Mouse (Mus musculus) left cerebral cortex, postnatal 25 days (tissue): ENCODE results near the gene Ppp1r9b. TPM values are rescaled to one million over a fixed set of nuclear protein-coding genes. Genes with fewer than 3 reads are reported as not detected.
"Not testable (repeated sequence)": the region's sequence is repeated elsewhere in the genome, so short reads cannot be mapped to it uniquely, and the experiment has no call there.

Experiments
- DNase-seq, 2 experiments: peaks; one replicate each; pipeline ENCODE4 v3.0.0; 2022; ENCODE audit warnings: low spot score in 2 of 2, mixed read lengths in 1 of 2
- intact Hi-C: fragments of 180-260 bp; cut with DNase I; formaldehyde crosslinking; loops from one replicate; pipeline ENCODE4 v1.15.1; 2025
- total RNA-seq, 2 experiments: library from RNA; stranded (reverse); gene quantifications; 2 replicates each; pipeline ENCODE4 v1.2.3; 2021

The Ppp1r9b gene
- total RNA-seq, 2 experiments from 2014 or later, result 675 to 703 TPM

DNA sequence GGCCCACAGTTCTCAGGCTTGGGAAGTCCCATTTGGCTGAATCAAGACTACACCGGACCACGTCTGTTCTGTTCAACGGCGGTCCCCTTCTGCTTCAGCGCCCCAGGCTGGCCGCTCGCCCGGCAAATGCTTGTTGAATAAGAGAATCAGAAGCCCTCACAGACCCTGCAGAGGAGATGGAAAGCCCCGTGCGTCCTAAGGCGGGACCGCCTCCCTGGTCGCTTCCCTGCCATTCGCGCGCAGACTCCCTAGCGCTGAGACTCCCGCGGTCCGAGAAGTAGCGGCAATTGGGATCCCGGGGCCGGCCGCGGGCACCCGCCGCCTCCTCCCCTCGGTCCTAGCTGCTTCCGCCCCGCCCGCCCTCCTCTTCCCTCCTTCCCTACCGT lies 18.8 kb downstream of the Ppp1r9b start, which contains the start of gene Samd14:
TSS of gene Samd14 (plus strand) at position 251 of the 386 bp plus-strand sequence.
- intact Hi-C loops, result no loop called here
- peak; percentile 51 to 75 for DNase-seq

DNA sequence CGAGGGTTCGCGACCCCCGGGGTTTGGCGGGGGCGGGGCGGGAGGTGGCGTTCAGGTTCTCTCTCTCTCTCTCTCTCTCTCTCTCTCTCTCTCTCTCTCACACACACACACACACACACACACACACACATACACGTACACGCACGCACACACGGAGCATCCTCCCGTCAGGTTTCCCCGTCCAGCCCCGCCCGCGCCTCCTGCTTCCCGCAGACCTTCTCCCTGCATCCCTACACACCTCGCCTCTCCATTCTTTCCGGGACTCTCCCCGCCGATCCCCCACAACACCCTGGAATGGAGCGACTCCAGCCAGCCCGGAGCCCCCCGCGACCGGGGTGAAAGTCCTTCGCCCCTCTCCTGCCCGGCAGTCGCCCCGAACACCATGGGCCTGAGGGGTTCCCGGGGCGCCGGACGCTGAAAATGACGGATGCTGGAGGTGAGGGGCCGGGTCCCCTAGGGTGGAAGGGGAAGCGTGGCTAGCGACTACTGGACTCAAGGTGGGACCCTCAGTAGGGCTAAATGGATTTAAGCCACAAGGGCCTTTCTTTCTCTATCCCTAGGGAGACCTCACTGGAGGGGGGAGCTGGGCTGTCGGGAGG lies 19.4 kb downstream of the Ppp1r9b start:
- intact Hi-C loops, result no loop called here
- no peak for DNase-seq

DNA sequence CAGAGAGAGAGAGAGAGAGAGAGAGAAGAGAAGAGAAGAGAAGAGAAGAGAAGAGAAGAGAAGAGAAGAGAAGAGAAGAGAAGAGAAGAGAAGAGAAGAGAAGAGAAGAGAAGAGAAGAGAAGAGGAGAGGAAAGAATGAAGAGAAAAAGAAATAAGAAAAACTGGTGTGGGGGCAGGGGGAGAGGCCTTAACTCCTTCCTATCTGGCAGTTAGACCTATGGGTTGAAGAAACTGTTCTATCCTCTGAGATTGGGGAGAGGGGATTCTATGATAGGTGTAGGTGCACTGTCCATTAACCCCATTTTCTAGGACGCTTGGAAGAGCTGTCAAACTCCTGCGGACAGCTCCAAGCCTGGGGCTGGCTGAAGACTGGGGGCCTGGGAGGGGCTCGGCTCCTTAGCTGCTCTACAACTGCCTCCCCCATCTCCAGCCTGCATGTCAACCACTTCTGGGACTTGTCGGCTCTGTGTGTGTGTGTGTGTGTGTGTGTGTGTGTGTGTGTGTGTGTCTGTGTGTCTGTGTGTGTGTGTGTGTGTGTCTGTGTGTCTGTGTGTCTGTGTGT lies 20.1 kb downstream of the Ppp1r9b start:
- intact Hi-C loops, DNase-seq: not testable (repeated sequence)

- DNase-seq, result no peak
- intact Hi-C loops, result no loop called here
These were observed 20.6 kb downstream of the Ppp1r9b start for GRCm38 (mm10) chr11:95011416-95011815.

DNA sequence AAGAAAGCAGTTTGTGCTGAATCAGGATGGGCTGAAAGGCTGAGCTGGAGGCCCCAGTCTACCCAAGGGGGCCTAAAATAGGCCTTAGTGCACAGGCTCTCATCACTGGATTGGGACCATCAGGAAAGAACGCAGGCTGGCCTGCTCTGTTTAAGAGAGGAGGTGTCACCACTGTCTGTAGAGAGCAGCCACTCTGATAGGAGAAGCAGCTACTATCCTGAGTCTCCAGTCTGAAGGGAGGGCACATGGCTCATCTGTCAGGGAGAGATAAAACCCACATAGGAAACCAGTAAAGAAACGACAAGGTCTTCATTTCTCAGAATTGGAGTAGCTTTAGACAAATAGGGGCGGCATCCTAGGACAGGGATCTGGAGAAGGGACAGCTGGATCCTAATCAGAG lies 21.2 kb downstream of the Ppp1r9b start:
- intact Hi-C loops, result no loop called here
- DNase-seq, result no peak

DNA sequence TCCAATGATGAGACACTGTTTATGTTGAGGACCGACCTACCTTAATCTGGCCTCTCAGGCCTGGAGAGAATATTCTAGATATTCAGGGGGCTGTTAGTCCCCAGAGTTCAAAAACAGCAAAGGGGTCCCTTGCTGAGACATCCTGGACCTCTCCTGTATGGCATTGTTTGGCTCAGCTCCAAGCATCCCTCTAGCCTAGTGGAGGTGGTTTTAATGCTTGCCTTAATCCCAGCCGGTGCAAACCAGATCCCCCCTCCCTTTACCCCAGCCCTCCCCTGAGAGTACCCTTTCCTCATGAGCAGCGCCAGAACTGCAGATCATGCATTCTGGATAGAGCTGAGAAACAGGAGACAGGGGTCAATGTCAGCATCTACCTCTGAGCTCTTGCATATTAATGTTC lies 21.7 kb downstream of the Ppp1r9b start:
- intact Hi-C loops, result no loop called here
- no peak for DNase-seq

DNA sequence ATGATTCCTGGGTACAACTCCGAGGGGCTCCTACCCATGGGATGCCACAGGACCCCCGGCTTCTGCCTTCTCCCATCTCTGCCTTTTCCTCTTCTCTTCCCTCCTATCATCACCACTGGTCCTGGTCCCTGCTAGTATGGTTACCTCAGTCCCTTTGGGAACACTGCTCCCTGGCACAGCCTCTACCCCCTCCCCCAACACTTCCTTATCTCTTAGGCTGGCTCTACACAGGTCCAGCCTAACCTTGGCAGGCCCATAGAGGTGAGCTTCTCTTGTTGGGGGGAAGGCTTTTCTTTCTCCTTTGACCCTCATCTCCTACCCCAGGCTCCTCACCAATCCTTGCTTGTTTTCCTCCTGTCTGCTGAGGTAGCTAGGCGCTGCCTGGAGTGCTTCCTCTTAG lies 24.6 kb downstream of the Ppp1r9b start:
- intact Hi-C loops, result no loop called here
- DNase-seq, result no peak

- DNase-seq, result no peak
- intact Hi-C loops, result no loop called here
These were observed 31.6 kb downstream of the Ppp1r9b start for GRCm38 (mm10) chr11:95022237-95022992.

DNA sequence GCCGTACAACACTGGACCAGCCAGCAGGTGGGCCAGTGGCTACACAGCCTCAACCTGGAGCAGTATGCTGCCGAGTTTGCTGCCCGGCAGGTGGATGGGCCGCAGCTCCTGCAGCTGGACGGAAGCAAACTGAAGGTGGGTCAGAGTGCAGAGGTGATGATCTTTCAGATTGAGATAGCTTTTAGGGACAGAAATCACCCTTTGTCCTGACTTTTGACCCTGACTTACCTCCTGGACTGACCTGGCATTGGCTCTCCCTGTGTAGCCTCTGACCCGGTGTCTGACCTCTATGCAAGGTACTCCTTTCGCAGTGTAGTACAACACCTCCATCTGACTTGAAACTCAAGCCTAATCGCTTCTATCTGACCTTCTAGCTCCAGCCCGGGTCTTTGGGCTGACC lies 32.6 kb downstream of the Ppp1r9b start:
- intact Hi-C loops, result no loop called here
- no peak for DNase-seq

GRCm38 (mm10) chr11:95024439-95025184 lies 33.8 kb downstream of the Ppp1r9b start:
- intact Hi-C loops, result no loop called here
- DNase-seq, result peak; percentile 60 to 61

GRCm38 (mm10) chr11:95025227-95026012 lies 34.6 kb downstream of the Ppp1r9b start:
- intact Hi-C loops, result no loop called here
- DNase-seq, result no peak

- intact Hi-C loops, result no loop called here
- no peak for DNase-seq
These were observed 35.3 kb downstream of the Ppp1r9b start for GRCm38 (mm10) chr11:95026090-95026542.

- intact Hi-C loops, result no loop called here
These were observed 36.0 kb downstream of the Ppp1r9b start for GRCm38 (mm10) chr11:95026849-95027248.

GRCm38 (mm10) chr11:95027850-95028470 lies 37.1 kb downstream of the Ppp1r9b start:
- no peak for DNase-seq
- intact Hi-C loops, result no loop called here

More at GRCm38 (mm10) chr11:95026849-95027248, 36.0 kb downstream of the Ppp1r9b start:
- no peak for DNase-seq

- DNase-seq, result no peak
- intact Hi-C loops, result no loop called here
These were observed 42.1 kb downstream of the Ppp1r9b start for GRCm38 (mm10) chr11:95032945-95033344.

DNA sequence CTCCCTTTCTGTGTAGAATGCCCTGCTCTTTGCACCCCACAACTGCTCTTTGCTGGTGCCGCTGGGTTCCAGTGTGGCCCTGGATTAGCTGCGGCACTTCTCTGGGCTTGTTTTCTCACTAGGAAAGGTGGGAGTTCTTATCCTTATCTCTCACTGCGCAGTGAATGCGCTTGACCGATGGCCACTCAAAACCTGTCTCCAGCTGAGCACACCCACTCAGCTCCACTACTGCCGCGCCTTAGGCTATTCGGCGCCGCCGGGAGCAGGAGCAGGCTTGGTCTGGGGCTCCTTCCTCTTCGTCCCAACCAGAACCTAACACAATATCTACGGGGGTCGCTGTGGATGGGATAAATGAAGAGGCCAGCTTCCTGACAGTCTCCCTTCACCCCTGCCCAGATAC lies 42.8 kb downstream of the Ppp1r9b start:
- DNase-seq, result no peak
- intact Hi-C loops, result no loop called here

DNA sequence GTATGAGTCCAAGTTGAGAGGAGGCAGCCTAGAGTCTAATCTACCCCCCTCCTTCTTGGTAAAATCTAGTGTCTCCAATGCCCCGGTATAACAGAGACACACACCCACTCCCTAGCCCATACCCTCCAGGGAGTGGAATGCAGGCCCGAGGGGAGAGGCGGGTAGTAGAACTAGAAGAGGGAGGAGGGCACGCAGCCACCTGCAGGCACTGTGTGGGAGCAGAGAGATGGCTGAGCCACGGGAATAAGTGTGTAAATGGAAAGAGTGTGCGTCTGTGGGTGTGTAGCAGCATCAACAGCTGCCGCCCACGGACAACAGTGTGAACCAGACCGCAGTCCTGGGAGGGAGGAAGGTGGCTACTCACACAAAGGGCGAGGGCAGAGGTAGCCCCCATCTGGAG lies 44.1 kb downstream of the Ppp1r9b start:
- peak; percentile 49 to 81 for DNase-seq
- intact Hi-C loops, result loop anchor here (5.0 kb wide), 1 partner anchor 43 kb away; the partner anchor contains the start of gene Ppp1r9b

GRCm38 (mm10) chr11:95036521-95036920 lies 45.7 kb downstream of the Ppp1r9b start:
- intact Hi-C loops, result loop anchor here (5.0 kb wide), 1 partner anchor 44 kb away; the partner anchor contains the start of gene Ppp1r9b
- DNase-seq, result no peak

GRCm38 (mm10) chr11:95037306-95037705 lies 46.5 kb downstream of the Ppp1r9b start:
- intact Hi-C loops, result loop anchor here (5.0 kb wide), 1 partner anchor 45 kb away; the partner anchor contains the start of gene Ppp1r9b

More at GRCm38 (mm10) chr11:95037306-95037705, 46.5 kb downstream of the Ppp1r9b start:
- peak in 1 of 2 experiments; percentile 68 for DNase-seq
